Mouse (Mus musculus): ENCODE measurements around the gene Gtf2a1l. TPM values are rescaled to one million over a fixed set of nuclear protein-coding genes. Genes with fewer than 3 reads are reported as not detected.
A peak's percentile ranks its signal among the peaks of the same experiment; 100 is the strongest.

Gtf2a1l gene
- under 1 TPM in 1 of 3 experiments, not detected in 2; 0.24 TPM for polyA plus RNA-seq (2017; shearing (Covaris generic))

GRCm38 (mm10) chr17:88668452-88668851 lies at the start of gene Gtf2a1l:
Gene Gtf2a1l (plus strand): TSS chr17:88668660.
- ATAC-seq: peak; percentile 50

GRCm38 (mm10) chr17:88620935-88621334 lies 47.5 kb upstream of the Gtf2a1l start:
- ATAC-seq: no peak

GRCm38 (mm10) chr17:88621374-88621773 lies 47.1 kb upstream of the Gtf2a1l start:
- ATAC-seq: no peak

DNA sequence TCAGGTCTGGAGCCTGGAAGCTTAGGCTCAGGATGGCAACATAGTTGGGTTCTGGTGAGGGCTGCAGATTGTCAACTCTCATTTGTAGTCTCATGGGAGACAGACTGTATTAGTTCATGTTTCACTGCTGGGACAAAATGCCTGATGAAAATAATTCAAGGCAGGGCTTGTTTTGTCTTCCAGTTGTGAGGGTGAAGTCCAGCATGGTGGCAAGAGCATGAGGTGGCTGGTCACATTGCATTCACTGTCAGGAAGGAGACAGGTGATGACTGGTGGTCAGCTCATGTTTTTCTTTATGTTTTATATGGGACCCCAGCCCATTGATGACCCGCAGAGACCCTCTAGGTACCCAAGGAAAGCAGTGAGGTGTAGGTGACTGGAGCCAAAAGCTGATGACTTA lies 45.7 kb upstream of the Gtf2a1l start:
- no peak for ATAC-seq

GRCm38 (mm10) chr17:88624386-88624785 lies 44.1 kb upstream of the Gtf2a1l start:
- ATAC-seq: no peak

GRCm38 (mm10) chr17:88625350-88625749 lies 43.1 kb upstream of the Gtf2a1l start:
- no peak for ATAC-seq

DNA sequence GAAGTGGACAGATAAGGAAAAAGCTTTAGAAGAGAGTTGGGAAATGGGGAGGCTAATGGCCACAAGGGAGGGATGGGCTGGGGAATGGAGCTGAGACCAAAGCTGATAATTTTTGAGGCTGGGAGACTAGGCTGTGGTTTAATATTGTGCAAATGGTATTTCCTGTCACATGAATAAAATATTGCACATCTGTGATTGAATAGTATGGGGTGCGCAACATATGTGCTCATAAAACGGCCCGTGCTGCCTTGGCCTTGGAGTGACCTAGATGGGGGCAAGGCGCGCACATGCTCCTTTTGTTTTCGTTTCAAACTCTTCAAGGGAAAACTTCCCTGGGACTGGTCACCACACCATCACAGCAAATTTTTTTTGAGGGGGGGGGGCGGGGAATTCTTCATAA lies 42.5 kb upstream of the Gtf2a1l start:
- no peak for ATAC-seq

GRCm38 (mm10) chr17:88626347-88626811 lies 42.1 kb upstream of the Gtf2a1l start:
- no peak for ATAC-seq

GRCm38 (mm10) chr17:88627150-88627549 lies 41.3 kb upstream of the Gtf2a1l start:
- no peak for ATAC-seq

- ATAC-seq: no peak
Measured at GRCm38 (mm10) chr17:88628676-88629380, 39.6 kb upstream of the Gtf2a1l start.

DNA sequence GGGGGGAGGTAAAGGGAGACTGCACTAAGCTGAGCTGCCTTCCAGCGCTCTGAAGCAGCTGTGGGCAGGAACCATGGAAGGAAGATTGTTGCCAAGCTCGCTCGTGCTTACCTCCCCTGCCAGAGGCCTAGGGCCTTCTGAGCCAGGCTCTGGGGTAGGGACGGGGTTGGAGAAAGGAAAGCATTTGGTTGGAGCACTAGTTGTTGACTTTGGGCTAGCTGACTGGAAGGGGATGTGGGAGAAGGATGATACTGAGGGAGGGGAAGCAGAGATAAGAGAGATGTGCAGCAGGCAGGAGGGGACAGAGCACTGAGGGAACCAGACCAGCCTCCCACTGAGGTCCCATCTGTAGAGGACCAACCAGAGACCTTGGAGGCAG lies 39.1 kb upstream of the Gtf2a1l start:
- ATAC-seq: no peak

DNA sequence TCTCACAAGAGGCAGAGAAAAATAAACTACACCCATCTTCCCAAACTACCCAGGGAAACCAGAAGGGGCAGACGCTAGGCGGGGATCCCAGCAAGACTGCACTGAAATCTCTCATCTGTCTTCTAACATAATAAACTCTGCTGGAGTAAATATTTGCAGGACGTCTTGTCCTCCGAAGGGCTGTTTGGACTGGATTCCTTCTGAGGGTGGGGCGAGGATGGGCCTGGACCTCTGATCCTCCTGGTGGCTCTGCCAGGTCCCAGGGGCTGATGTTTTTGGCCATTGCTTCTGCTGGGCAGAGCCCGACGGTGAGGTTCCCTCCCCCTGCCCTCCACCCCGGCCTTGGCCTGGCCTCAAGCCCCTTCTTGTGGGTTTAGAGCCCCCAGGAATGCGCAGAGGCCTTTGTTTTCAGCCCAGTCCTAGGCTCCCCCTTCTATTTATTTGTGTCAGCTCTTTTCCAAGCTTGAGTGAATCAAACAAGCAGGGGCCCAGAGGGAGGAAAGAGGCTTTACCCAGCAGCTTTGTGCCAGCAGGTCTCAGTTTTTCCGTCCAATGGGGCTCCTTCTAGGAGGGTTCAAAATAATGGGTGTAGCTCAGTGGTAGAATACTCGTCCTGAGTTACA lies 38.4 kb upstream of the Gtf2a1l start:
- no peak for ATAC-seq

DNA sequence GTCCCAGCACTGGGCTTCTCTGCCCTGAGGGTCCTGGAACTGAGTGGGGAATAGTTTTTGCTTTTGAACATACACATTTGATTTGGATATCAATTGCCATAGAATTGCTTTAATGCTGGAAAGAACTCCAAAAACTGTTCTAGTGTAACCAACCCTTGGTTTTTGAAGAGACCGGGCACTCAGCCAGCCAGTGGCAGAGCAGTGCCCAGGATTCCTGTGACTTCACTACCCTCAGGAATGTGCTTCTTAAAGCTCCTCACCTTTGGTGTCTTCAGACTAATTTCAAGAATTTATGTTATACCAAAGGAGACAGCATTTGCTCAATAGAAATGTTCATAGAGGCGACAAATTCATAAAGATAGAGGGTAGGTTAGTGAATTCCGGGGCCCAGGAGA lies 37.9 kb upstream of the Gtf2a1l start:
- ATAC-seq: no peak

GRCm38 (mm10) chr17:88632631-88633030 lies 35.8 kb upstream of the Gtf2a1l start:
- ATAC-seq: no peak

GRCm38 (mm10) chr17:88636076-88636475 lies 32.4 kb upstream of the Gtf2a1l start:
- no peak for ATAC-seq

GRCm38 (mm10) chr17:88636587-88636986 lies 31.9 kb upstream of the Gtf2a1l start:
- ATAC-seq: no peak

DNA sequence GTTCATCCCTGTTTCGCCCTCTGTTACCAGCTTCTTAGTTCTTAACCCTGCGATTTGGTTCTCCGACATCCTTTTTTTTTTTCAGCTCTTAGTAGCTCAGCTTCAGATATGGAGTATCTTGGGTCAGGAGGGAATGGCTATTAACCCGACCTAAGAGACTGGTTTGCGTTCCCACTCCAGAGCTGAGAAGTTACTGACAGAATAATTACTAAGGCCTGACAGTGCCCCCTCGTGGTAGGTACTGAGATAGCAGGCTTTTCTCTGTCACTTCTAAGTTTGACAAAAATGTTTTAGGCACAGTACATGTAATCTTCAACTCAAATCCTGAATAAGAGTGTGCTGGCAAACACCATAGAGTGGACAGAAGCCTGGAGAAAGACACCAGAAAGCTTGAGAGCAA lies 27.4 kb upstream of the Gtf2a1l start:
- ATAC-seq: peak; percentile 65

DNA sequence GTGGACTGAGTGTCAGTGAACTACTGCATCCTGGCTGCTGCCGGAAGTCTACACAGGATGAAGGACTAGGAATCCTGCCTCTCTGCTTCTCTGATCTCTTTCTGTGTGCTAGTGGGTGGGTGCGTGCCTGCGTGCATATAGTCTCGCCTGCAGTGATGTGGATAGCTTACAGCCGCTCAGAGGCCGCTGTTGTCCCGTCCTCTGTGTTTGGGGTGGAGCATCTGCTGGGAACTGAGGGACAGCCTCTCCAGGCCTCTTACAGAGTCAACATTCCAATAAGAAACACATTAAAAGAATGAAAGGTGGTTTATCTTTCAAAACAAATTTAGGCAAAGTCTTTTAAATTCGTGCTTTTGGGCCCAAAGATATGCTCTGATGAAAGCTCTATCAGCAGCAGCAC lies 26.6 kb upstream of the Gtf2a1l start:
- no peak for ATAC-seq

GRCm38 (mm10) chr17:88644876-88645275 lies 23.6 kb upstream of the Gtf2a1l start:
- ATAC-seq: no peak

- ATAC-seq: no peak
Measured at GRCm38 (mm10) chr17:88645299-88645698, 23.2 kb upstream of the Gtf2a1l start.

GRCm38 (mm10) chr17:88647149-88647548 lies 21.3 kb upstream of the Gtf2a1l start:
- no peak for ATAC-seq

GRCm38 (mm10) chr17:88652010-88652409 lies 16.4 kb upstream of the Gtf2a1l start:
- peak; percentile 63 for ATAC-seq

- ATAC-seq: peak; percentile 83
Measured at GRCm38 (mm10) chr17:88652702-88653374, 15.6 kb upstream of the Gtf2a1l start.

- no peak for ATAC-seq
Measured at GRCm38 (mm10) chr17:88653375-88653769, 15.1 kb upstream of the Gtf2a1l start.
